Mouse (Mus musculus) forebrain, embryonic 16.5 days (tissue): Measurements from ENCODE around the gene Casp8ap2. TPM values are rescaled to one million over a fixed set of nuclear protein-coding genes. Genes with fewer than 3 reads are reported as not detected.

Experiments
- ATAC-seq: fragments of 200-750 bp; cut with Nextera tagmentation; 2 replicates; pipeline ENCODE4 v1.8.0; 2017; ENCODE audit warnings: mild to moderate bottlenecking, moderate library complexity
- H3K27ac ChIP-seq: fragments of 300-500 bp; sonication (generic); 2 replicates; pipeline ENCODE4 v1.5.1; 2014; ENCODE audit warnings: low read length, control low read depth
- H3K27me3 ChIP-seq: fragments of 300-500 bp; sonication (generic); replicated peaks from 2 replicates; pipeline ENCODE4 v1.6.1; 2014; ENCODE audit warnings: low read length; ENCODE audit not compliant: control insufficient read depth, insufficient read depth
- H3K36me3 ChIP-seq: fragments of 300-500 bp; sonication (generic); 2 replicates; pipeline ENCODE4 v1.6.1; 2014; ENCODE audit not compliant: control insufficient read depth, insufficient read depth
- H3K4me1 ChIP-seq: fragments of 300-500 bp; sonication (generic); replicated peaks from 2 replicates; pipeline ENCODE4 v1.6.1; 2014; ENCODE audit warnings: low read length; ENCODE audit not compliant: control insufficient read depth, insufficient read depth
- H3K4me2 ChIP-seq: fragments of 300-500 bp; sonication (generic); 2 replicates; pipeline ENCODE4 v1.6.1; 2014; ENCODE audit warnings: mild to moderate bottlenecking, low read length, control low read depth
- H3K4me3 ChIP-seq: fragments of 300-500 bp; sonication (generic); replicated peaks from 2 replicates; pipeline ENCODE4 v1.5.1; 2014; ENCODE audit warnings: mild to moderate bottlenecking, low read length, control low read depth
- H3K9ac ChIP-seq: fragments of 300-500 bp; sonication (generic); replicated peaks from 2 replicates; pipeline ENCODE4 v1.6.1; 2014; ENCODE audit warnings: low read depth, low read length, control low read depth
- H3K9me3 ChIP-seq: fragments of 300-500 bp; sonication (generic); 2 replicates; pipeline ENCODE4 v1.6.1; 2016; ENCODE audit warnings: low read length; ENCODE audit not compliant: control insufficient read depth
- WGBS: fragments of 180-500 bp; shearing (Covaris S2); extraction: QIAGEN DNeasy Blood & Tissue Kit; methylation state at CpG from one replicate; pipeline ENCODE4 v1.1.7; 2014; 5-methylcytosine and 5-hydroxymethylcytosine counted together
- polyA plus RNA-seq: library from polyadenylated mRNA; unstranded; fragments of >200 nt; fragmentation: Nextera tagmentation; extraction: Ambion mirVana; gene quantifications from 2 replicates; pipeline ENCODE4 v1.2.1, GENCODE M21; 2015

The Casp8ap2 gene
- polyA plus RNA-seq, result 57.3 and 64.3 TPM in 2 replicates

DNA sequence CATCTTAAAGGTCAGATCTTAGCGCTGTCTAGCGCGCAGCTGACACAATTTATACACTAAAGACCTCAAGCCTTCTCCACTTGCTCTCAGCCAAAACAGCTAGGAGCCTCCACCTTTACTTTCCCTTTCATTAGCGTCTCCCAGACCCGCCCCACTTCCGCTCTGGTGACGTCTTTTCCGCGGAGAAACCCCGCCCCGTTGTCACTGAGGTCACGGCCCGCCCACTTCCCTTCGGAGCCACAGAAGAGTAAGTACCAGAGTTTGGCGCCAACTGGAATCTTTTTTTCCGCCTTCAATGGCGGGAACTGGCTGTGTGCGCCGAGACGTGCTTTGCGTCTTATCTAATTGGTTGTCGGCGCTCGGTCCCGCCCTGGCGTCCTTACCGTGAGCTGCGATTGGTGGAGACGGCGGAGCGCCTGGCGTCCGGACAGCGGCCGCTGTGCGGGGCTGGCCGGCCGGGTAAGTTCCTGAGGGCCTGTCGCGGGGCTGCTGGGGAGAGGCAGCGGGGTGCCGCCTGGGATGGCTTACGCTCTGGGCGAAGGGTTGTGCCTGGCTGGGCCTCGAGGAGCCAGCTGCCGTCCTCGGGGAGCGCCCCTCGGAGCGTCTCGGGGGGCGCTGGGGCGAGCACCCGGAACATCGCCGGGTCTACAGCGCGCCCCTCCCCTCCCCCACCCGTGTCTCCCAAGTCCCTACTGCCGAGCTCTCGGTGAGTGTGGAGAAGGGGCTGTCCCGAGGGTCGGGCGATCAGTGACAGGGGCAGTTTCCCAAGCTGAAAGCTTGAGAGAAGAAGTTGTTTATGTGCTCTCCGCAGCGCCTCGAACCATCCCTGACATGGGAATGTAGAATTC, at the start of gene Casp8ap2:
Gene Casp8ap2, plus strand, starts transcription at position 418 of the 848 bp plus-strand sequence.
- Histone ChIP-seq H3K36me3 (no peaks in the 10 kb centered on the region), H3K4me2 (peak within 1 kb of the TSS; percentile 72), H3K4me1 (peaks cover 11% of the 10 kb centered on the region), H3K27ac (peak within 1 kb of the TSS; percentile 79), H3K4me3 (peak within 1 kb of the TSS; percentile 84), H3K9me3 (no peaks in the 10 kb centered on the region), H3K9ac (peak within 1 kb of the TSS; percentile 80), H3K27me3 (no peaks in the 10 kb centered on the region)
- ATAC-seq, result peak; percentile 98
- WGBS, result under 1% methylated on average over 67 of the region's 67 CpGs

DNA sequence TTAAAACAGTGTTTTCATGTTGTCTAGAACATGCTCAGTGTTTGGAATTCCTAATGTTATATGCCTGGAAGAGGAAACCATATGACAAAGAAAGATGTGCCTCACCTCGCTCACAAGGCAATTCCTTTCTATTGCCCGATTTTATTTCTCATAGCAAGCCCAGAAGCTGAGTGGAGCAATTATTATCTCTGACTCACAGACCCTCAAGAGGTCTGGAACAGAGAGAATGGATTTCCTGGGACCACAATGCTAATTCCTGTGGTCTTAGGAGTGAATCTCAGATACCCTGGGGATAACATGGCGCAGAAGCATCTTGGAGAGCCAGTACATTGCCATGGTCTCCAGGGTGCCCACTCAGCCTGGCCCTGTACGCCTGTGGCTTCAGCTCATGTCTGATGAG, 46.2 kb upstream of the Casp8ap2 start:
- 68% methylated on average over 4 of the region's 4 CpGs for WGBS
- no peaks in the 10 kb centered on the region for H3K27me3 ChIP-seq
- H3K4me2 ChIP-seq, result no peak overlapping the region
- no peak overlapping the region for H3K4me3 ChIP-seq
- H3K36me3 ChIP-seq, result peaks cover 6% of the 10 kb centered on the region
- H3K9ac ChIP-seq, result no peak overlapping the region
- no peaks in the 10 kb centered on the region for H3K9me3 ChIP-seq
- H3K4me1 ChIP-seq, result peaks cover 27% of the 10 kb centered on the region
- no peak for ATAC-seq
- peak overlapping the region; percentile 15; the same call in 1 of the 2 replicates for H3K27ac ChIP-seq

DNA sequence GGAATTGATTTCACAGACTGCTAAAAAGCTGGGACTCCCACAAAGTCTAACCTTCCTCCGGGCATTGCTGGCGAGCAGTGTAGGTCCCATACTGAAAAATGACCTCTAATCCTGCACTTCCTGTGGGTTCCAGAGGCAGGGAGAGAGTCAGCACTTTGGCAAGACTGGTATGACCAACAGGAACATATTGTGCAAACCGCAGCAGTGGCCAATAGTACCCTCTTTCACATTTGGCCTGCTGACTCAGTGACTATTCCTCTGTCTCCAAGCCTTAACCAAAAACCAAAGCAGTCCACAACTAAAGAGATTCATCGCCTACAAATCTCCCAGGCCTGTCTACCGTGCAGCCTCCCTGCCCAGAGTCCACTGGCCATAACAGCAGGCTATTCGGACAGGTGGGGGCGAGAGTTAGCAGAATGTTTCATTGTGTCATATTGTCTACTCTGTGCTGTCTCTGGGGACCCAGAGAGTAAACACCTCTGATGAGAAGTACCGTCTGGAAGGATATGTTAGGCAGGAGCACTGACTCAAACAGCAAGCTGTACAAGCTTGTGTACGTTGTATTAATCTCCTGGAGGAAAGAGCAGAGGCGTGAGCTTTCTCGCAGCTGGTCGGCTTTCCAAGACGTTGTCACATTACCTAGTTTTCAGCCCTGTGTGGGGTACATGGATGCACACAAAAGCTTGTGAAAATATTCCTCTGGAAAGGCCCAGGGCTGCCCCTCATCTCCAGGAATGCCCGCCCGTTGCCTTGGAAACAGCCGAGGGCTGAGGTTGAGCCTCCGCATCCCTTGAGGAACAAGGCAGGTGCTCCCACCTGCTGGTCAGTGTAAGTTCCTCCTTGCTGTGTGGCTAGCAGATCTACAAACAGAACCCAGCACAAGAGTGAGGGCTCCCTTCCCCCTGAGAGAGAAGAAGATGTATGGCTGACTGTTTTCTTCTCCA, 45.0 kb upstream of the Casp8ap2 start:
- Histone ChIP-seq H3K27ac (peak overlapping the region; percentile 48), H3K36me3 (peaks cover 4% of the 10 kb centered on the region), H3K27me3 (no peaks in the 10 kb centered on the region), H3K9me3 (no peaks in the 10 kb centered on the region), H3K4me3 (no peak overlapping the region), H3K4me1 (peaks cover 27% of the 10 kb centered on the region), H3K4me2 (no peak overlapping the region), H3K9ac (0 out of 2 replicates have a peak overlapping the region, but pooled peaks have one; percentile 17)
- WGBS, result 36% methylated on average over 17 of the region's 17 CpGs
- peak; percentile 45 for ATAC-seq

DNA sequence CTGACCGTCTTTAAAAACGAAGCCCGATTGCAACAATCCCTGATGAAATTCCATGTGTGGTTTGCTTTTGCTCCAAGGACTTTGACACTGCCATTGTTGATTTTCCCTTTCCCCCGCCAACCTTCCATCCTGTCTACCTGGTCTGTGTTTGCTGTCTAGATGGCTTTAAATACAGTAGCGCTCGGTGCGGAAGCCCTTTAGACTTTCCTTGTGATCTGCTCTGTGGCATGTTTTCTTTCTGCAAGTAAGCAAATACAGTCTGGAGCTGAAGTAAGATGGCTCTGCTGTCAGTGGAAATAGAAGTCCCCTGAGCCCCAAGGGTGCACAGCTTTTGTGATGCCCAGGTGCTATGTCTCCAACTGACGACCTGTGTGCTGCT, 44.3 kb upstream of the Casp8ap2 start:
- H3K4me3 ChIP-seq, result no peak overlapping the region
- H3K36me3 ChIP-seq, result peaks cover 4% of the 10 kb centered on the region
- H3K27ac ChIP-seq, result peak overlapping the region; percentile 48
- H3K9ac ChIP-seq, result no peak overlapping the region
- peaks cover 27% of the 10 kb centered on the region for H3K4me1 ChIP-seq
- no peaks in the 10 kb centered on the region for H3K27me3 ChIP-seq
- 70% methylated on average over 8 of the region's 8 CpGs for WGBS
- ATAC-seq, result no peak
- no peaks in the 10 kb centered on the region for H3K9me3 ChIP-seq
- no peak overlapping the region for H3K4me2 ChIP-seq

DNA sequence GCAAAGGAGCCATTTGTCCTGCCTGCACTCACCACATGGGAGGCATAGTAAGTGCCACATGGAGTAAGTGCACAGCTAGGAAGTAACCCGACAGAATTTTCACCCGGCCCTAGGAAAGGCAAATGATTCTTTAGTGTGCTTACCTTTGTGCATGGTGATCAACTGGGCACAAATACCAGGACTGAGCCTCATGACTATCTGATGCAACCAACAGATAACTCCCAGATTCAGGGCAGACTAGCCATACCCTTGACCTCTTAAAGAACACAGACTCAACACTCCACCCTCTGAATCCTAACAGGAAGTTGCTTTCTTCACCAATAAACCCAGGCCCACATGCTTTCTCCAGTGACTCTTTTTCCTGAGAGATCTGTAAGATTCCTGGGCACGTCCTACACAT, 43.8 kb upstream of the Casp8ap2 start:
- Histone ChIP-seq H3K4me1 (peaks cover 27% of the 10 kb centered on the region), H3K27me3 (no peaks in the 10 kb centered on the region), H3K4me3 (no peak overlapping the region), H3K4me2 (no peak overlapping the region), H3K9ac (no peak overlapping the region), H3K36me3 (peaks cover under 1% of the 10 kb centered on the region; the same call in 1 of the 2 replicates), H3K27ac (no peak overlapping the region), H3K9me3 (no peaks in the 10 kb centered on the region)
- 61% methylated on average over 3 of the region's 3 CpGs for WGBS
- no peak for ATAC-seq

DNA sequence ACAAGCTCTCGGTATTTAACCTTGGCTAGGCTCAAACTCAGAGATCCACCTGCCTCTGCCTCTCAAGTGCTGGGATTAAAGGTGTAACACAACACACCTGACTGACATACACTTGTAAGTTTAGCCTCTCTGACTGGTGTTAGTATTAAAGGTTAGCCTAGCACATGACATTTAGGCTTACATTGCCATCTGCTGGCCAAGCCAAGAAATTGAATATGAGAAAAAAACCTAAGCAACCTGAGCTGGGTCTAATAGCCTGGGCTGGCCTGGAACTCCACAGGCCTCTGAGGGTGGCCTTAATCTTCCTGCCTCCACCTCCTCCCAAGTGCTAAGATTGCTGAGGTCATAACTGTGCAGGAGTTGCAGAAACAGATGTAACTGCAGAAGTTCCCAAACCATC, 43.1 kb upstream of the Casp8ap2 start:
- H3K4me3 ChIP-seq, result no peak overlapping the region
- peaks cover 27% of the 10 kb centered on the region for H3K4me1 ChIP-seq
- no peak overlapping the region for H3K9ac ChIP-seq
- peak; percentile 39 for ATAC-seq
- H3K27me3 ChIP-seq, result no peaks in the 10 kb centered on the region
- H3K4me2 ChIP-seq, result no peak overlapping the region
- no peaks in the 10 kb centered on the region for H3K9me3 ChIP-seq
- H3K36me3 ChIP-seq, result no peaks in the 10 kb centered on the region
- WGBS, result 72% methylated on average over 1 of the region's 1 CpGs
- no peak overlapping the region for H3K27ac ChIP-seq

DNA sequence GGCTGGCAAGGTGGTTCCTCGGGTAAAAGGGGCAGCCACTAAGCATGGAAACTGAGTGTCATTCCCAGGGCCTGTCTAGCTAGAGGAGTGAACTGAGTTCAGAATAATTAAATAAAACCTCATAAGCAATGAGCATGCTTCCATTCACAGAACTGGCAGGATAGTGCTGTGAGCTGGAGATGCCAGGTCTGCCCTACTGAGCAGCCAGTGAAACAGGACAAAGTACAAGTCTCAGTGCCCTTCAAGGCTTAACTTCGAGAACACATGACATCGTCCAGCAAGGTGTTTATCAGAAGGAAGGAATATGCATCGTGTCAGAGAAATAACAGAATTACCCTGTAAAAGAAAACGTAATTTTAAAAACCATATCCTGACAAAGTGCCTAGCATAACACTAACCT, 41.7 kb upstream of the Casp8ap2 start:
- no peak overlapping the region for H3K9ac ChIP-seq
- H3K4me1 ChIP-seq, result peaks cover 26% of the 10 kb centered on the region
- WGBS, result 90% methylated on average over 5 of the region's 5 CpGs
- H3K4me3 ChIP-seq, result no peak overlapping the region
- H3K4me2 ChIP-seq, result no peak overlapping the region
- no peak for ATAC-seq
- no peaks in the 10 kb centered on the region for H3K27me3 ChIP-seq
- no peaks in the 10 kb centered on the region for H3K36me3 ChIP-seq
- no peaks in the 10 kb centered on the region for H3K9me3 ChIP-seq
- no peak overlapping the region for H3K27ac ChIP-seq

DNA sequence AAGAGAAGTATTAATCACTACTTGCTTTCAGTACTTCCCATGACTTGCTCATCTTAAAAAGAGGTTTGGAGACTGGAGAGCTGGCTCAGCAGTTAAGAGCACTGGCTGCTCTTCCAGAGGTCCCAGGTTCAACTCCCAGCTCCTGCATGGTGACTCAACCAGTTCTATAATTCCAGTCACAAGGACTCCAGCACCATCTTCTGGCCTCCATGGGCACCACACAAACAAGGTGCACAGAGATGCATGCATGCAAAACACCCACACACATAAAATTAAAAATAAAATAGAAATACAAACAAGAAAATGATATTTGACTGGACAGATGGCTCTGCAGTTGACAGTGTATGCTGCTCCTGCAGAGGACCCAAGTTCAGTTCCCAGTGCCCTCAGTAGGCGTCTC, 40.6 kb upstream of the Casp8ap2 start:
- H3K4me2 ChIP-seq, result no peak overlapping the region
- H3K27ac ChIP-seq, result no peak overlapping the region
- no peaks in the 10 kb centered on the region for H3K36me3 ChIP-seq
- H3K9me3 ChIP-seq, result no peaks in the 10 kb centered on the region
- H3K9ac ChIP-seq, result no peak overlapping the region
- no peaks in the 10 kb centered on the region for H3K27me3 ChIP-seq
- H3K4me1 ChIP-seq, result peaks cover 16% of the 10 kb centered on the region
- no peak overlapping the region for H3K4me3 ChIP-seq
- WGBS, result 88% methylated on average over 1 of the region's 1 CpGs
- ATAC-seq, result no peak

DNA sequence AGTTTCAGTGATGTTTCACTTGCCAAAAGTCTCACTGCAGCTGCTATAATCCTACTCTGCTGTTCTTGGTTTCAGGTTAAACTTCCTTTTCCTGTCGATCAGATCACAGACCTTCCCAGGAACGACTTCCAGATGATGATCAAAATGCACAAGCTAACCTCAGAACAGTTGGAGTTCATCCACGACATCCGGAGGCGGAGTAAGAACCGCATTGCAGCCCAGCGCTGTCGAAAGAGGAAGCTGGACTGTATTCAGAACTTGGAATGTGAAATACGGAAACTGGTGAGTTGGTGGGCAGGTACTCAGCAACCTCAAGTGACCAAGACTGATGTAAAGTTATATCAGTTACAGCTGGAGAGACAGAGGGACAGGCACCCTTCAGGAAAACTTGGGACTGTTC, 40.1 kb upstream of the Casp8ap2 start:
- no peak overlapping the region for H3K4me3 ChIP-seq
- no peak for ATAC-seq
- H3K9ac ChIP-seq, result no peak overlapping the region
- H3K9me3 ChIP-seq, result no peaks in the 10 kb centered on the region
- H3K36me3 ChIP-seq, result 0 out of 2 replicates have a peak, but pooled peaks cover 2% of the 10 kb centered on the region
- no peaks in the 10 kb centered on the region for H3K27me3 ChIP-seq
- no peak overlapping the region for H3K4me2 ChIP-seq
- no peak overlapping the region for H3K27ac ChIP-seq
- WGBS, result 86% methylated on average over 9 of the region's 9 CpGs
- H3K4me1 ChIP-seq, result peaks cover 10% of the 10 kb centered on the region
